Mouse (Mus musculus) embryonic facial prominence, embryonic 13.5 days (tissue): Measurements from ENCODE around the gene Sgta. TPM values are rescaled to one million over a fixed set of nuclear protein-coding genes. Genes with fewer than 3 reads are reported as not detected.

Experiments used
- ATAC-seq: fragments of 200-750 bp; cut with Nextera tagmentation; 2 replicates; pipeline ENCODE4 v1.8.0; 2017; ENCODE audit warnings: low read depth; ENCODE audit not compliant: insufficient number of reproducible peaks, insufficient read depth, low FRiP score, low TSS enrichment
- H3K27ac ChIP-seq: fragments of 300-500 bp; sonication (generic); 2 replicates; pipeline ENCODE4 v1.5.1; 2015; ENCODE audit warnings: moderate library complexity, mild to moderate bottlenecking, inconsistent platforms
- H3K27me3 ChIP-seq: fragments of 300-500 bp; sonication (generic); 2 replicates; pipeline ENCODE4 v1.6.1; 2015; ENCODE audit warnings: mild to moderate bottlenecking, inconsistent platforms
- H3K36me3 ChIP-seq: fragments of 300-500 bp; sonication (generic); 2 replicates; pipeline ENCODE4 v1.6.1; 2015; ENCODE audit warnings: mild to moderate bottlenecking, inconsistent platforms
- H3K4me1 ChIP-seq: fragments of 300-500 bp; sonication (generic); 2 replicates; pipeline ENCODE4 v1.6.1; 2015; ENCODE audit warnings: inconsistent platforms
- H3K4me2 ChIP-seq: fragments of 300-500 bp; sonication (generic); 2 replicates; pipeline ENCODE4 v1.6.1; 2015; ENCODE audit warnings: moderate library complexity, mild to moderate bottlenecking, inconsistent platforms
- H3K4me3 ChIP-seq: fragments of 300-500 bp; sonication (generic); 2 replicates; pipeline ENCODE4 v1.5.1; 2015; ENCODE audit warnings: mild to moderate bottlenecking, inconsistent platforms
- H3K9ac ChIP-seq: fragments of 300-500 bp; sonication (generic); 2 replicates; pipeline ENCODE4 v1.6.1; 2015; ENCODE audit warnings: mild to moderate bottlenecking, inconsistent platforms
- H3K9me3 ChIP-seq: fragments of 300-500 bp; sonication (generic); 2 replicates; pipeline ENCODE4 v1.6.1; 2016; ENCODE audit warnings: inconsistent platforms
- WGBS: fragments of 180-500 bp; shearing (Covaris S2); methylation state at CpG from one replicate; pipeline ENCODE4 v1.1.7; 2015; ENCODE audit warnings: mixed read lengths; 5-methylcytosine and 5-hydroxymethylcytosine counted together
- microRNA-seq: library from miRNA; unstranded; fragments of <30 nt; microRNA quantifications from one replicate; pipeline ENCODE4, GENCODE M21; 2016
- polyA plus RNA-seq: library from polyadenylated mRNA; unstranded; fragments of >200 nt; fragmentation: Nextera tagmentation; extraction: Ambion mirVana; gene quantifications from 2 replicates; pipeline ENCODE4 v1.2.1, GENCODE M21; 2015

Sgta gene
- polyA plus RNA-seq, 1 experiment from 2014 or later: 218 TPM

DNA sequence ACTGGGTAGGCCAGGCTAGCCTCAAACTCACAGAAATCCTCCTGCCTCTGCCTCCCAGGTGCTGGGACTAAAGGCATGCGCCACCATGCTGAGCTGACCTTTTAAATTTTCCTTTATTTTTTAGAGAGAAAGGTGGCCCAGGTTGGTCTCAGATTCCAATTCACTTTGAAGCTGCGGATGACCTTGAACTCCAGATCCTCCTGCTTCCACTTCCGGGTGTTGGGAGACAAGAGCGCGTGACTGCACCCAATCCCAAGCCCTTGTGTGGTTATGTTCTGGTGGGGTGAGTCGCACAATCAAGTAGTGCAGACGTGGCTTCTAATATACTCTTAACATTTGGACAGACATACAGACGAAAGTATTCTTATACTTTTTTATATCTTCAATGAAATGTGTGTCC is 63.5 kb downstream of the Sgta start:
- H3K9ac ChIP-seq: no peak overlapping the region
- 93% methylated on average over 8 of the region's 8 CpGs for WGBS
- H3K4me2 ChIP-seq: no peak overlapping the region
- H3K36me3 ChIP-seq: no peaks in the 10 kb centered on the region
- no peak overlapping the region for H3K27ac ChIP-seq
- H3K4me1 ChIP-seq: peaks cover 11% of the 10 kb centered on the region
- peaks cover 41% of the 10 kb centered on the region for H3K27me3 ChIP-seq
- no peak for ATAC-seq
- H3K4me3 ChIP-seq: no peak overlapping the region
- no peaks in the 10 kb centered on the region for H3K9me3 ChIP-seq

DNA sequence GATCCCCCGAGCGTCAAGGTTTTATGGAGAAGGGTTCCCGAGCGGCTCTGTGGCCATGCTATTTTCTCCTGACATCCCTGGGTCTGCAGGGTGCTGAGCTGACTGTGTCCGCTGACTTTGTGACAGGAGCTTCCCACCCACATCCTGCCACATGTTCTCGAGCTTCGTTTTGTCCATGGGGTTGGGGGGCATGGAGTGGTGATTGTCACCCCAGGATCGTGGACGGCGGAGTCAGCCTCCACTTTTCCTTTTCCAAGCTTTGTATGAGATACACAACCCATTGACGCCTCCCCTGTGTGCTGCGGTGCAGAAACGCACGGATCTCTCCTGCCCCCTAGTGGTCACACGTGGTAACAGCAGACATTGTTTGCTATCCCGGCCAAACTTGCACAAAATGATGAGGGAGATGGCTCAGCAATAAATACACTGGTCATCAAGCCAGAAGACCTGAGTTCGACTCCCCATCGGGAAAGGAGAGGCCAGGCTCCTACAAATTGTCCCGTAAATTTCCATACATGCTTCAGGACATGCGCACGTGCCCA is 64.8 kb downstream of the Sgta start:
- H3K9ac ChIP-seq: no peak overlapping the region
- H3K4me3 ChIP-seq: peak overlapping the region; percentile 7
- H3K4me1 ChIP-seq: peaks cover 9% of the 10 kb centered on the region
- ATAC-seq: no peak
- 10% methylated on average over 21 of the region's 21 CpGs for WGBS
- no peak overlapping the region for H3K27ac ChIP-seq
- H3K9me3 ChIP-seq: no peaks in the 10 kb centered on the region
- H3K27me3 ChIP-seq: peaks cover 31% of the 10 kb centered on the region
- H3K36me3 ChIP-seq: no peaks in the 10 kb centered on the region
- H3K4me2 ChIP-seq: peak overlapping the region; percentile 45

DNA sequence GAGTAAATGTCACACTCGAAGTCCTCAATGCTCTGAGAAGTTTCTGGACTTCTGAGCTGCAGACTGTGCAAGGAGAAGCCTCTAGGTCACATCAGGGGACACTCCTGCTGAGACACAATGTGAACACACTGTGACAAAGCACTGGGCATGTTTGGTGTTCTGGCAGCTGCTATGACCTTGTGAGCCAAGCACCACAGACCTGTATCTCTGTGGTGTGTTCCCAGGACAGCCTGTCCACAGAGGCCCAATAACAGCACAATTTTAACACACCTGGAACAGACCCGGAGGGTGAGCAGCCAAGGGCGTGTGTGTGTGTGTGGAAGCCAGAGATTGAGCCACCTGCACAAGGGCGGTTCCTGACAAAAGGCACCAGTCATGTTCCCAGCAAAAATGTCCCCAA is 65.4 kb downstream of the Sgta start:
- H3K9me3 ChIP-seq: no peaks in the 10 kb centered on the region
- peaks cover 31% of the 10 kb centered on the region for H3K27me3 ChIP-seq
- peaks cover 6% of the 10 kb centered on the region for H3K4me1 ChIP-seq
- no peak overlapping the region for H3K27ac ChIP-seq
- H3K36me3 ChIP-seq: no peaks in the 10 kb centered on the region
- H3K4me3 ChIP-seq: peak overlapping the region; percentile 7; the same call in 1 of the 2 replicates
- H3K9ac ChIP-seq: no peak overlapping the region
- H3K4me2 ChIP-seq: no peak overlapping the region
- WGBS: 56% methylated on average over 4 of the region's 4 CpGs
- no peak for ATAC-seq

Small RNA genes within 50 kb of the gene (microRNA-seq; reads per million reads assigned to microRNA genes)
- not detected for gene Mir5615-1
- gene Mir5615-2: not detected

Other genes with a start within 250 kb of the Sgta start
- 0.76 and 2.2 TPM in 2 replicates for gene Jsrp1, start 246.7 kb downstream of the Sgta start, polyA plus RNA-seq
- 1,868 and 1,916 TPM in 2 replicates for gene Oaz1, start 233.5 kb downstream of the Sgta start, polyA plus RNA-seq
- gene Lingo3, start 216.1 kb downstream of the Sgta start, polyA plus RNA-seq: 1.9 and 2.0 TPM in 2 replicates
- 313 and 339 TPM in 2 replicates for gene Lsm7, start 205.0 kb downstream of the Sgta start, polyA plus RNA-seq
- 49.3 and 54.5 TPM in 2 replicates for gene Sppl2b, start 204.9 kb downstream of the Sgta start, polyA plus RNA-seq
- not detected in 2 replicates for gene Tmprss9, start 188.3 kb downstream of the Sgta start, polyA plus RNA-seq
- gene Timm13, start 159.2 kb downstream of the Sgta start, polyA plus RNA-seq: 317 and 358 TPM in 2 replicates
- gene Lmnb2, start 141.9 kb downstream of the Sgta start, polyA plus RNA-seq: 51.5 and 63.4 TPM in 2 replicates
- 29.0 and 29.9 TPM in 2 replicates for gene Gadd45b, start 130.1 kb downstream of the Sgta start, polyA plus RNA-seq
- gene Gng7, start 45.2 kb downstream of the Sgta start, polyA plus RNA-seq: 11.3 and 13.1 TPM in 2 replicates
- gene Diras1, start 34.5 kb downstream of the Sgta start, polyA plus RNA-seq: 0.80 and 1.0 TPM in 2 replicates
- gene Slc39a3, start 22.8 kb downstream of the Sgta start, polyA plus RNA-seq: 22.6 and 22.7 TPM in 2 replicates
- gene Thop1, start 9.9 kb upstream of the Sgta start, polyA plus RNA-seq: 58.2 and 60.9 TPM in 2 replicates
- 0.53 and 1.5 TPM in 2 replicates for gene Creb3l3, start 38.7 kb upstream of the Sgta start, polyA plus RNA-seq
- gene Map2k2, start 45.7 kb upstream of the Sgta start, polyA plus RNA-seq: 196 and 213 TPM in 2 replicates
- gene Zbtb7a, start 75.0 kb upstream of the Sgta start, polyA plus RNA-seq: 27.0 and 27.9 TPM in 2 replicates
- gene Pias4, start 107.7 kb upstream of the Sgta start, polyA plus RNA-seq: 58.1 and 60.9 TPM in 2 replicates
- 622 and 633 TPM in 2 replicates for gene Eef2, start 116.5 kb upstream of the Sgta start, polyA plus RNA-seq
- gene Dapk3, start 122.8 kb upstream of the Sgta start, polyA plus RNA-seq: 57.1 and 60.1 TPM in 2 replicates
- gene 4930442H23Rik, start 123.7 kb upstream of the Sgta start, polyA plus RNA-seq: not detected in 2 replicates
- gene Nmrk2, start 141.9 kb upstream of the Sgta start, polyA plus RNA-seq: not detected in 2 replicates
- gene Atcay, start 170.7 kb upstream of the Sgta start, polyA plus RNA-seq: 1.3 and 1.8 TPM in 2 replicates
- 11.8 and 12.0 TPM in 2 replicates for gene Zfr2, start 173.0 kb upstream of the Sgta start, polyA plus RNA-seq
- 7.0 and 7.4 TPM in 2 replicates for gene Matk, start 192.8 kb upstream of the Sgta start, polyA plus RNA-seq
- gene Mrpl54, start 206.8 kb upstream of the Sgta start, polyA plus RNA-seq: 197 and 202 TPM in 2 replicates
- gene Apba3, start 206.8 kb upstream of the Sgta start, polyA plus RNA-seq: 61.9 and 67.9 TPM in 2 replicates
- 5.0 and 7.2 TPM in 2 replicates for gene Tjp3, start 231.4 kb upstream of the Sgta start, polyA plus RNA-seq
- gene Pip5k1c, start 232.8 kb upstream of the Sgta start, polyA plus RNA-seq: 56.0 and 57.6 TPM in 2 replicates